Mouse (Mus musculus): ENCODE measurements around the gene Hmgcr.
"Not testable (repeated sequence)": the region's sequence is repeated elsewhere in the genome, so short reads cannot be mapped to it uniquely, and the experiment has no call there.

Hmgcr gene

GRCm38 (mm10) chr13:96670019-96670405 lies 724 bp downstream of the Hmgcr start:
- no peak for DNase-seq (ENCODE audit: low spot score in 2 of 2)

GRCm38 (mm10) chr13:96664419-96664974 lies 6.2 kb downstream of the Hmgcr start:
- DNase-seq (ENCODE audit: low spot score in 2 of 2), result no peak

- not testable (repeated sequence) for DNase-seq (ENCODE audit: low spot score in 2 of 2)
Observed at GRCm38 (mm10) chr13:96663120-96663519, 7.6 kb downstream of the Hmgcr start.

- no peak for DNase-seq (ENCODE audit: low spot score in 2 of 2)
Observed at GRCm38 (mm10) chr13:96660095-96660860, 10.5 kb downstream of the Hmgcr start.

- no peak for DNase-seq (ENCODE audit: low spot score in 2 of 2)
Observed at GRCm38 (mm10) chr13:96658936-96659335, 11.8 kb downstream of the Hmgcr start.

- no peak for DNase-seq (ENCODE audit: low spot score in 2 of 2)
Observed at GRCm38 (mm10) chr13:96656673-96657072, 14.1 kb downstream of the Hmgcr start.

- DNase-seq (ENCODE audit: low spot score in 2 of 2), result no peak
Observed at GRCm38 (mm10) chr13:96653041-96653440, 17.7 kb downstream of the Hmgcr start.

GRCm38 (mm10) chr13:96645822-96646221 lies 24.9 kb downstream of the Hmgcr start:
- no peak for DNase-seq (ENCODE audit: low spot score in 2 of 2)

GRCm38 (mm10) chr13:96644168-96644567 lies 26.6 kb downstream of the Hmgcr start:
- DNase-seq (ENCODE audit: low spot score in 2 of 2), result no peak

- DNase-seq (ENCODE audit: low spot score in 2 of 2), result no peak
Observed at GRCm38 (mm10) chr13:96630396-96630795, 40.3 kb downstream of the Hmgcr start.

- DNase-seq (ENCODE audit: low spot score in 2 of 2), result no peak
Observed at GRCm38 (mm10) chr13:96620891-96621290, 49.8 kb downstream of the Hmgcr start.

- DNase-seq (ENCODE audit: low spot score in 2 of 2), result no peak
Observed at GRCm38 (mm10) chr13:96614615-96615014, 56.1 kb downstream of the Hmgcr start.

- no peak for DNase-seq (ENCODE audit: low spot score in 2 of 2)
Observed at GRCm38 (mm10) chr13:96604242-96604641, 66.5 kb downstream of the Hmgcr start.

GRCm38 (mm10) chr13:96599182-96599581 lies 71.6 kb downstream of the Hmgcr start:
- no peak for DNase-seq (ENCODE audit: low spot score in 2 of 2)

Data from spleen, postnatal 36 days (tissue).